Mouse (Mus musculus) liver, embryonic 14.5 days (tissue): ENCODE measurements around the gene Gm29797. TPM values are rescaled to one million over a fixed set of nuclear protein-coding genes. Genes with fewer than 3 reads are reported as not detected.

ENCODE experiments used
- ATAC-seq: fragments of 200-750 bp; cut with Nextera tagmentation; 2 replicates; pipeline ENCODE4 v1.8.0; 2017; ENCODE audit warnings: moderate number of reproducible peaks, mild to moderate bottlenecking, moderate library complexity; ENCODE audit not compliant: insufficient read depth
- DNase-seq, 3 experiments: peaks; one replicate each; pipeline ENCODE4 v3.0.0-alpha.2; 2012 to 2013; ENCODE audit warnings: low read depth in 3 of 3, low spot score in 3 of 3
- H3K27ac ChIP-seq: fragments of 300-500 bp; sonication (generic); 2 replicates; pipeline ENCODE4 v1.5.1; 2014; ENCODE audit warnings: moderate library complexity, mild to moderate bottlenecking, control low read depth, inconsistent platforms
- H3K27me3 ChIP-seq: fragments of 300-500 bp; sonication (generic); 2 replicates; pipeline ENCODE4 v1.6.1; 2014; ENCODE audit warnings: mild to moderate bottlenecking, low read length, moderate library complexity; ENCODE audit not compliant: control insufficient read depth, insufficient read depth
- H3K36me3 ChIP-seq: fragments of 300-500 bp; sonication (generic); replicated peaks from 2 replicates; pipeline ENCODE4 v1.6.1; 2014; ENCODE audit warnings: low read depth; ENCODE audit not compliant: control insufficient read depth, insufficient read depth
- H3K4me1 ChIP-seq, 2 experiments: fragments of 200-500 bp in 1 of 2; fragments of 300-500 bp in 1 of 2; sonication (generic) in 1 of 2; replicated peaks; 2 replicates each; pipeline ENCODE4 v1.6.1; 2012 to 2014; ENCODE audit warnings: antibody characterized with exemption in 1 of 2, inconsistent platforms in 1 of 2, low read length in 1 of 2; ENCODE audit not compliant: control insufficient read depth in 2 of 2, insufficient read depth in 2 of 2
- H3K4me2 ChIP-seq: fragments of 300-500 bp; sonication (generic); 2 replicates; pipeline ENCODE4 v1.6.1; 2014; ENCODE audit warnings: low read depth, mild to moderate bottlenecking, control low read depth, moderate library complexity
- H3K4me3 ChIP-seq, 2 experiments: fragments of 200-500 bp in 1 of 2; fragments of 300-500 bp in 1 of 2; sonication (generic) in 1 of 2; 2 replicates each; pipeline ENCODE4 v1.5.1; 2012 to 2014; ENCODE audit warnings: low read depth in 2 of 2, low read length in 2 of 2, mild to moderate bottlenecking in 2 of 2, control low read depth in 1 of 2, inconsistent platforms in 1 of 2, moderate library complexity in 1 of 2; ENCODE audit not compliant: insufficient read depth in 1 of 2
- H3K9ac ChIP-seq: fragments of 300-500 bp; sonication (generic); replicated peaks from 2 replicates; pipeline ENCODE4 v1.6.1; 2014; ENCODE audit warnings: mild to moderate bottlenecking, control low read depth, moderate library complexity
- H3K9me3 ChIP-seq: fragments of 300-500 bp; sonication (generic); 2 replicates; pipeline ENCODE4 v1.6.1; 2016; ENCODE audit warnings: low read length, mixed read lengths; ENCODE audit not compliant: control insufficient read depth
- CTCF ChIP-seq: IDR thresholded peaks from 2 replicates; pipeline ENCODE4 v1.5.1; 2016; ENCODE audit warnings: antibody characterized with exemption, low read depth, control low read depth
- EP300 ChIP-seq: IDR thresholded peaks from 2 replicates; pipeline ENCODE4 v1.6.1; 2016; ENCODE audit warnings: antibody characterized with exemption, low read depth
- WGBS: fragments of 180-500 bp; shearing (Covaris S2); extraction: QIAGEN DNeasy Blood & Tissue Kit; methylation state at CpG from one replicate; pipeline ENCODE4 v1.1.7; 2014; ENCODE audit not compliant: insufficient replicate concordance; 5-methylcytosine and 5-hydroxymethylcytosine counted together
- polyA plus RNA-seq, 2 experiments: library from polyadenylated mRNA; depleted of rRNA in 1 of 2; stranded (reverse) in 1 of 2; unstranded in 1 of 2; fragments of >200 nt; fragmentation: Nextera tagmentation in 1 of 2; extraction: Ambion mirVana in 1 of 2; gene quantifications; 2 replicates each; pipeline versions ENCODE4 v1.2.1 to v1.2.3; 2012 to 2014

The Gm29797 gene
- polyA plus RNA-seq, 2 experiments: 0.08 to 0.14 TPM

DNA sequence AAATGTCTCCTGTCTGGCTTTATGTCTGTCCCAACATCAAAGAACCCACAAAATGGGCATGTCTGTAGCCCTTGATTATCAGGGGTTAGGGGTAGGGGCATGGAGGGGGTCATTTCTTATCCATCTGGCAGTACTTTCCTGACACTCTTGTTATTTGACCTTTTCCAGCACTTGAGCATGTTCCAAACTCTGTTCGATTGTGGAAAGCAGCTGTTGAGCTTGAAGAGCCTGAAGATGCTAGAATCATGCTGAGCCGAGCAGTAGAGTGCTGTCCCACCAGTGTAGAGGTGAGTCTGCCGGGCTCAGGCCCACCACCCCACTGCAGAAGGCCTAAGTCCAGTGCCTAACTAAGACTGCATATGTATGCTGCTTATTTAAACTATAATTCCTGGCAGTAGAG lies 21.0 kb upstream of the Gm29797 start:
- H3K9ac ChIP-seq: no peak overlapping the region
- no peaks in the 10 kb centered on the region for H3K27me3 ChIP-seq
- no peak overlapping the region for H3K4me3 ChIP-seq
- no peak overlapping the region for H3K27ac ChIP-seq
- H3K4me1 ChIP-seq: no peaks in the 10 kb centered on the region
- TF ChIP-seq EP300 (no peak), CTCF (no peak)
- ATAC-seq: no peak
- H3K36me3 ChIP-seq: peaks cover 48% of the 10 kb centered on the region
- no peak overlapping the region for H3K4me2 ChIP-seq
- 71% methylated on average over 3 of the region's 3 CpGs for WGBS
- DNase-seq: no peak
- H3K9me3 ChIP-seq: no peaks in the 10 kb centered on the region

DNA sequence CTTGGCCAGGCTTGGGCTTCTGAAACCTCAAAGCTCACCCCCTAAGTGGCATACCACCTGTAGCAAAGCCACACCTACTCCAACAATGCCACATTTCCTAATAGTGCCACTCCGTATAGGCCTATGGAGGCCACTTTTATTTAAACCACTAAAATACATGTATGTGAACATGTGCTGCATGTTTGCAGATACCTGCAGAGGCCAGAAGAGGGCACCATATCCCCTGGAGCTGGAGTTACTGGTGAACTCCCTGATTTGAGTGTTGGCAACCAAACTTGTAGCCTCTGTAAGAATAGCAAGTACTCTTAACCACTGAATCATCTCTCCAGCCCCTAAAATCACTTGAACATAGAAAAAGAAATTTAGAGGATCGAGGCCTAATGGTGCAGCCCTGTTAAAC lies 12.5 kb upstream of the Gm29797 start:
- no peak overlapping the region for H3K4me2 ChIP-seq
- TF ChIP-seq EP300: no peak
- TF ChIP-seq CTCF: peak; percentile 70
- H3K36me3 ChIP-seq: peaks cover 48% of the 10 kb centered on the region
- no peaks in the 10 kb centered on the region for H3K9me3 ChIP-seq
- no peak overlapping the region for H3K27ac ChIP-seq
- DNase-seq: peak in 2 of 3 experiments; percentile 20 to 23
- H3K4me1 ChIP-seq: no peaks in the 10 kb centered on the region
- 78% methylated on average over 2 of the region's 2 CpGs for WGBS
- no peak overlapping the region for H3K4me3 ChIP-seq
- no peaks in the 10 kb centered on the region for H3K27me3 ChIP-seq
- no peak overlapping the region for H3K9ac ChIP-seq
- ATAC-seq: no peak

DNA sequence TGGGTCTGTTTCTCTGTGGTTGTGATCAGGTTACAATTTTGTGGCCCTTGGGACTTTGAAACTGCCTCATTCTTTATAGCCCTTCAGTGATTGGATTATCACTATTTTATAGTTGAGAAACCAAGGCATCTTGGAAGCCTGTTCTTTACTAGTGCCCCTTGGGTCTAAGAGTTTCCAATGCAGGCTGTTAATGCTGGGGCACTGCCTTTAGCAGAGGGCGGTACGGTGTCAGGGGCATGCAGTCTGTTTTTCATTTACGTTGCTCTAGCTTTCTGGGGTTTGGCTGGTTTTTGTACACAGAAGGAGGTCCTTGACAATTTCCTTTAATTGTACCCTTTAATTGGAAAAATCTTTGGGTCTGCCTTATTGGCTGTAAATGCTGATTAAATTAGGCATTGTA lies 11.2 kb upstream of the Gm29797 start:
- no peak for DNase-seq
- Histone ChIP-seq H3K27ac (no peak overlapping the region), H3K9me3 (no peaks in the 10 kb centered on the region), H3K4me3 (no peak overlapping the region), H3K27me3 (no peaks in the 10 kb centered on the region), H3K9ac (no peak overlapping the region), H3K4me1 (no peaks in the 10 kb centered on the region), H3K36me3 (peaks cover 53% of the 10 kb centered on the region), H3K4me2 (no peak overlapping the region)
- ATAC-seq: no peak
- TF ChIP-seq EP300 (no peak), CTCF (no peak)
- WGBS: 87% methylated on average over 3 of the region's 3 CpGs

DNA sequence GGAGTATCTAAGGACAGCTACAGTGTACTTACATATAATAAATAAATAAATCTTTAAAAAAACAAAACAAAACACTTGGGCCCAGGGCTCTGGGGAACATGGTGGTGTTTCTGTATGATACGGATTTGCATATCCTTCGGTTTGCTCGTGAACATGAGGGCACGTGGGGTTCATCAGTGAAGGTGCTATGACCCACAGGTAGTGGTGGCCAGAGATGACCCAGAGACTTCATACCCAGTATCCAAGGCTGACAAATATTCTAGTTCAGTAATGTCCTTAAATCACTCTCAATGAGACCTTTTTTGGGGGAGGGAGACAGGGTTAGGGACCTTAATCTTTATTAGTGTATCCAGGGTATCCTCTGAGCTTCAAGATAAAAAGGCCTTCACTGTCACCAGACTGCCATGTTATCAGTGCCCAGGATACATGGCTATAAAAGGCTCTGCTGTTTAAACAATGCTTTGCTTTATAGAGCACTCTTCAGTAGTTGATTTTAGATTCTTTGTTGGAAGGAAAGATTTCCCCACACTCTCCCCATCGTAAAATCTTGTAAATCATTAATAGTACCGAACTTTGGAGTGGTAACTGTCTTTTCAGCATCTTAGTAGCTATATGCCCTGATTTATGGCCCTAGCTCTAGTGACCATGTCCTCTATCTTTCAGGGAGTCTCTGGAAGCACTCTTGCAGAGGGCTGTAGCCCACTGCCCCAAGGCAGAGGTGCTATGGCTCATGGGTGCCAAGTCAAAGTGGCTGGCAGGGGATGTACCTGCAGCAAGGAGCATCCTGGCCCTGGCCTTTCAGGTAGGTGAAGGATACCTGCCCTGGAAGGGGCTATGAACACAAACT lies 10.0 kb upstream of the Gm29797 start:
- TF ChIP-seq CTCF (no peak), EP300 (no peak)
- WGBS: 84% methylated on average over 6 of the region's 6 CpGs
- Histone ChIP-seq H3K9ac (no peak overlapping the region), H3K4me2 (no peak overlapping the region), H3K27ac (no peak overlapping the region), H3K4me1 (no peaks in the 10 kb centered on the region), H3K9me3 (no peaks in the 10 kb centered on the region), H3K4me3 (no peak overlapping the region), H3K27me3 (no peaks in the 10 kb centered on the region), H3K36me3 (peaks cover 50% of the 10 kb centered on the region)
- no peak for ATAC-seq
- no peak for DNase-seq

DNA sequence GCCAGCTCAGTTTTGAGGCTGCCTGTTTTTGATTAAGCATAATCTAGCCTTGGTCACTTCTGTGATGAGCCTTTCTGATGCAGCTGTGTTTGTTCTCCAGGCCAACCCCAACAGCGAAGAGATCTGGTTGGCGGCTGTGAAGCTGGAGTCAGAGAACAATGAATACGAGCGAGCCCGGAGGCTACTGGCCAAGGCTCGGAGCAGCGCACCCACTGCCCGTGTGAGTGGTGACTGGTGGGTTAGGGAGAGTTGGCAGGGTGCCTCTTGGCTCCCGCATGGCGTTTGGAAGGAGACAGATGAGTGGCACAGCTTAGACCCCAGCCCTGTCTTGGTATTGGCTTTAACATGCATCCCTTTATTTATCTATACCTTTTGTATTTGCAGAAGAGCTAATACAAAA lies 7.9 kb upstream of the Gm29797 start:
- ATAC-seq: no peak
- no peaks in the 10 kb centered on the region for H3K27me3 ChIP-seq
- no peak for DNase-seq
- peaks cover 43% of the 10 kb centered on the region for H3K36me3 ChIP-seq
- H3K27ac ChIP-seq: no peak overlapping the region
- no peaks in the 10 kb centered on the region for H3K9me3 ChIP-seq
- H3K4me3 ChIP-seq: no peak overlapping the region
- 83% methylated on average over 10 of the region's 10 CpGs for WGBS
- no peak overlapping the region for H3K9ac ChIP-seq
- no peak overlapping the region for H3K4me2 ChIP-seq
- H3K4me1 ChIP-seq: no peaks in the 10 kb centered on the region
- no peak for TF ChIP-seq EP300
- no peak for TF ChIP-seq CTCF
